Mouse (Mus musculus) stomach, postnatal 0 days (tissue): Measurements from ENCODE around the gene Mad2l2.

Experiments used
- CTCF ChIP-seq: IDR thresholded peaks from 2 replicates; pipeline ENCODE4 v1.5.1; 2016; ENCODE audit warnings: antibody characterized with exemption, low read depth, mild to moderate bottlenecking, moderate library complexity
- EP300 ChIP-seq: optimal IDR thresholded peaks from 2 replicates; pipeline ENCODE3; 2016; ENCODE audit warnings: antibody characterized with exemption

DNA sequence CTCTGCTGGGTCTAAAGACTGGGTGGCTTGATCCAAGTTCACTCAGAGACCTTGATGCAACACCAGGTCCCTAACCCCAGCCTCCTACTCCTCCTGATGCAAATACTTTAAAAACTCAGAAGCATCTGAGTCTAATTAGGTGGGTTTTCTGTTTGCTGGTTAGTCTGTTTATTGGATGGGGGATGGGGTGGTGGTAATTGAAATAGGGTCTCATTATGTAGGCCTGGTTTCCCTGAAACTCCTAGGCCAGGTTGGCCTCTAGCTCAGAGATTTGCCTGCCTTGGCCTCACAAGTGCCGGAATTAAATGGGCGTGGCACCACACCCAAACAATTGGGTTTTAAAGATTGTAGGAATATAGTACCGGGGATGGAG is 7.5 kb upstream of the Mad2l2 start:
- TF ChIP-seq CTCF, result no peak
- TF ChIP-seq EP300, result no peak
